ENCODE assay signal across 1 mouse cellular context in genomic region chr17:34119249-34120179, GRCm38 (mm10).
TF ChIP-seq lines count a peak whose summit lies in the region.

H2-DMa (plus strand) TSS chr17:34119541.

TF ChIP-seq in CH12.LX, 34 proteins besides CTCF, POLR2A, EP300 and RAD21 (continued from another document):
- 0 out of 2 replicates have a peak, but pooled peaks have one; percentile 8 for TF ChIP-seq KAT2A (IDR thresholded peaks at IDR 0.05; ENCODE audit: insufficient replicate concordance, low read length)
- TF ChIP-seq ETS1 (conservative IDR thresholded peaks at IDR 0.05; ENCODE audit: low read depth, low read length): peak; percentile 48
